In genomic region chr10:4210313-4211066, GRCm38 (mm10) we compare ENCODE assay signal across 7 mouse cellular contexts. TPM values are rescaled to one million over a fixed set of nuclear protein-coding genes. Genes with fewer than 3 reads are reported as not detected.
DNase-seq lines count a peak whose midpoint lies in the region; ATAC-seq lines count a peak whose summit lies in the region.

No protein-coding gene starts in this region.

- H3K9ac ChIP-seq in hindbrain, embryonic 11.5 days (ENCODE audit: low read depth, low read length), result no peak overlapping the region
- no peak overlapping the region for H3K9ac ChIP-seq in limb, embryonic 15.5 days

- no peak overlapping the region for H3K27ac ChIP-seq in hindbrain, embryonic 11.5 days (ENCODE audit: low read depth, low read length)
- H3K27ac ChIP-seq in limb, embryonic 15.5 days, result no peak overlapping the region

- intact Hi-C loops in left cerebral cortex, postnatal 25 days (cut with DNase I), result no loop called here

- H3K4me3 ChIP-seq in hindbrain, embryonic 11.5 days (ENCODE audit: low read depth, low read length), result no peak overlapping the region
- peak overlapping the region; percentile 22 for H3K4me3 ChIP-seq in limb, embryonic 15.5 days

- no peak overlapping the region; the same call in 1 of the 2 replicates for H3K4me2 ChIP-seq in hindbrain, embryonic 11.5 days (replicated peaks; ENCODE audit: low read depth, low read length)
- H3K4me2 ChIP-seq in limb, embryonic 15.5 days, result peak overlapping the region; percentile 44

- no peaks in the 10 kb centered on the region for H3K36me3 ChIP-seq in hindbrain, embryonic 11.5 days (ENCODE audit: control insufficient read depth, insufficient read depth, low read length)
- H3K36me3 ChIP-seq in limb, embryonic 15.5 days, result no peaks in the 10 kb centered on the region

- no peaks in the 10 kb centered on the region for H3K9me3 ChIP-seq in hindbrain, embryonic 11.5 days (ENCODE audit: control insufficient read depth, low read length)
- no peaks in the 10 kb centered on the region for H3K9me3 ChIP-seq in limb, embryonic 15.5 days

- H3K4me1 ChIP-seq in hindbrain, embryonic 11.5 days (replicated peaks; ENCODE audit: control insufficient read depth, insufficient read depth, low read length), result no peaks in the 10 kb centered on the region
- peaks cover 9% of the 10 kb centered on the region for H3K4me1 ChIP-seq in limb, embryonic 15.5 days

- 33% methylated on average over 24 of the region's 24 CpGs for WGBS in hindbrain, embryonic 11.5 days
- 21% methylated on average over 24 of the region's 24 CpGs for WGBS in limb, embryonic 15.5 days

- DNase-seq in left cerebral cortex, postnatal 25 days (ENCODE audit: low spot score in 2 of 2), result peak; percentile 5 to 54
- no peak for DNase-seq in left cerebral cortex, adult 8-10 months (ENCODE audit: low spot score in 2 of 2)
- peak; percentile 23 for DNase-seq in embryo, embryonic 11.5 days (ENCODE audit: low read depth, low spot score)
- peak; percentile 28 for DNase-seq in hindbrain, embryonic 11.5 days (ENCODE audit: low spot score)
- no peak for DNase-seq in spleen, postnatal 14 days (ENCODE audit: low spot score in 2 of 2)
- no peak for DNase-seq in adrenal gland, adult (ENCODE audit: inconsistent age in 2 of 2, low spot score in 1 of 2)

- H3K27me3 ChIP-seq in hindbrain, embryonic 11.5 days (ENCODE audit: control insufficient read depth, insufficient read depth, low read length), result no peaks in the 10 kb centered on the region
- H3K27me3 ChIP-seq in limb, embryonic 15.5 days, result no peaks in the 10 kb centered on the region

- no peak for ATAC-seq in hindbrain, embryonic 11.5 days (ENCODE audit: low FRiP score)
- ATAC-seq in limb, embryonic 15.5 days (ENCODE audit: insufficient number of reproducible peaks, low FRiP score, low TSS enrichment, low read depth), result no peak

RNA-seq across cellular contexts. Expression of gene Akap12, which starts 55.7 kb away (rescaled TPM):
- total RNA-seq in left cerebral cortex, postnatal 25 days (2021), result 10 to 100 TPM; 13.2 to 15.1 TPM
- total RNA-seq in left cerebral cortex, adult 8-10 months (2022), result 10 to 100 TPM; 17.3 to 20.6 (median 19.8) TPM
- 59.3 and 65.9 TPM in 2 replicates for polyA plus RNA-seq in hindbrain, embryonic 11.5 days (2014; fragmentation: Nextera tagmentation; extraction: Ambion mirVana)
- polyA plus RNA-seq in limb, embryonic 15.5 days (2015; fragmentation: Nextera tagmentation; extraction: Ambion mirVana), result 38.1 and 40.0 TPM in 2 replicates

Comparison
In these comparisons a context has a peak if more than half of its experiments do, and no peak if none do; other contexts are left out.
1. DNase-seq: peak in left cerebral cortex, postnatal 25 days (2 of 2), embryo, embryonic 11.5 days (single experiment) and hindbrain, embryonic 11.5 days (single experiment); none in left cerebral cortex, adult 8-10 months (0 of 2), spleen, postnatal 14 days (0 of 2) and adrenal gland, adult (0 of 2).